Mouse (Mus musculus) frontal cortex, postnatal 25 days (tissue): Measurements from ENCODE around the gene Cdk5rap2.

Experiments used
- DNase-seq, 2 experiments: peaks; one replicate each; pipeline ENCODE4 v3.0.0; 2022; ENCODE audit warnings: low spot score in 2 of 2

Gene Cdk5rap2

DNA sequence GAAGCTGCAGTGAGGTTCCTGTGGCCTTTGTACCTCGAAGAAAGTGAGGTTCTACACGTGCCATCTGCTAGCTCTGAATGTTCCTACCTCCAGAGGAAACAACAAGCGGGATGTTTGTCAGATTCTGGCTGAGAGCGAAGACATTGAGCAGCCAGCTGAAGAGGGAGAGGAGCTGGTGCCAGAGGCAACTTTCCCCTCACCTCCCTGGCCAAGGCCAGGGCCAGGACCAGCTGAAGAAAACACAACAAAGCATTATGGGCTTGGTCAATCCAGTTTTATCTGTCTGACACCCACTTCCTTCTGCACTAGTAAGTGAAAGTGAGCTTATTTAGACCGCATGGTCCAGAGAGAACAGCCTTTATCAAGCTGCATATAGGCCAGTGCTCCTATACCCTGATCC is 147.4 kb downstream of the Cdk5rap2 start:
- DNase-seq: no peak

- no peak for DNase-seq
Measured at GRCm38 (mm10) chr4:70261315-70261714, 148.9 kb downstream of the Cdk5rap2 start.

DNA sequence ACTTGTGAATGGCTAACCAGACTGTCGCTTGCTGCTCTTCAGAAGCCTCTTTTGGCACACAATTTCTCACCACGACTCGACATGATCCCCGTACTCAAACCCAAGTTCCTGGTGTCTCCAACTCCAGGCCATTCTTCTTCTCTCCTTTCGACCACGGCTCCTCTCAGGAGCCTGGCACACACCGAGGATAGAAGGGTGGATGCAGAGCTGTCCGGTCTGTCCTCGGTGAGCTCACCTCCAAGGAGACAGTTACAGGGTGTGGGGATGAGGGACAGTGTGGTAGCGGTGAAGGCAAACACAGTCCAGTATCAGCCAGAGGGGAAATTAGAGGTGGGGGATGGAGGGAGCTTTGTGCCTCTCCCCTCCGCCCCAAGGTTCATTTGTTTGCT is 149.8 kb downstream of the Cdk5rap2 start:
- no peak for DNase-seq

DNA sequence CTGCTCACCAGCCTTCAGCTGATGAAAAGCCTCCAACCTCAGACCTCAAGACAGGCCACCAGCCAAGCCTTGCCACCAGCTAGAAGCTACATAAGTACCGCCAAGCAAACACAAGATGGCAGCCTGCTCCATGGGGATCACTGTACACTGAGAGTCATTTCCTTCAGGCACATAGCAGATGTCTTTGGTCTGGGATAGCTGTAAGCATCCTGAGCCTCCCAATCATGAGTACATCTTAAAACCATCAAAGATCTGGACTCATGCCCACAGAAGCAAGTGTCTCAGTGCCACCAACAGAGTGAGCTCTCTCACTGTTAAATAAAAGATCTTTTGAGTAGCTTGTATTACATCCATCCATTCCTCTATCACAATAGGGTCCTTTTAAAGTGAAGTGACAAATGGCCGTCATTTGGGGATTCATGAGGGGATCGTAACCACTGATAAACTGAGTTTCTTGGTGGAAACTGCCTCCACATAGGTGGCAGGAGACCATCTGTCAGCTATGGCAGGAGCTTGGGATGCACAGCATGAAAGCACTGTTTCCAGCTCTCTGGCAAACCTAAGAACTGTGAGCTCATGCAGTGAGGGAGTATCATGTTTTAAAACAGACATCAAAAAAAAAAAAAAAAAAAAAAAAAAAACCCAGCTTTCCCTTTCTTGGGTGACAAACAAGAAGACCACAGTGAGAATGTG is 150.4 kb downstream of the Cdk5rap2 start:
- DNase-seq: peak in 1 of 2 experiments; percentile 26

- DNase-seq: no peak
Measured at GRCm38 (mm10) chr4:70258826-70259225, 151.4 kb downstream of the Cdk5rap2 start.

GRCm38 (mm10) chr4:70258205-70258604 is 152.0 kb downstream of the Cdk5rap2 start:
- peak in 1 of 2 experiments; percentile 50 for DNase-seq

GRCm38 (mm10) chr4:70251782-70252181 is 158.5 kb downstream of the Cdk5rap2 start:
- no peak for DNase-seq

DNA sequence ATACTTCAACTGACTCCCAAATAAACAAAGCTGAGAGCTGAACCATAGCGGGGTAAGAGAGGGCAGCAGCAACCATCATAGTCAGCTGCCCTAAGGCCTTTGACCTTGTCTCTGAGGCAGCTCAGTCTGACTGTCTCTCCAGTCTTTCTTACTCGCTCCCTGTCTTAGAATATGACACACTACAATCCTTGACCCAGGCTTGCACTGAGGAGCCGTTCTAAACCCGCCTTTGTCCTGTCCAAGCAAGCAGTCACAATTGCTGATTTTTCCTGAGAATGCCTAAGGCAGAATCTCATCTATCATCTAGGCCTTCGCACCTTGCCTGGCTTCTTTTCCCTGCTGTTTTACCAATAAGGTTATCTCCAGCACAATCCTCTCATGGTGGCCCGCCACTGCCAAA is 164.5 kb downstream of the Cdk5rap2 start:
- no peak for DNase-seq

DNA sequence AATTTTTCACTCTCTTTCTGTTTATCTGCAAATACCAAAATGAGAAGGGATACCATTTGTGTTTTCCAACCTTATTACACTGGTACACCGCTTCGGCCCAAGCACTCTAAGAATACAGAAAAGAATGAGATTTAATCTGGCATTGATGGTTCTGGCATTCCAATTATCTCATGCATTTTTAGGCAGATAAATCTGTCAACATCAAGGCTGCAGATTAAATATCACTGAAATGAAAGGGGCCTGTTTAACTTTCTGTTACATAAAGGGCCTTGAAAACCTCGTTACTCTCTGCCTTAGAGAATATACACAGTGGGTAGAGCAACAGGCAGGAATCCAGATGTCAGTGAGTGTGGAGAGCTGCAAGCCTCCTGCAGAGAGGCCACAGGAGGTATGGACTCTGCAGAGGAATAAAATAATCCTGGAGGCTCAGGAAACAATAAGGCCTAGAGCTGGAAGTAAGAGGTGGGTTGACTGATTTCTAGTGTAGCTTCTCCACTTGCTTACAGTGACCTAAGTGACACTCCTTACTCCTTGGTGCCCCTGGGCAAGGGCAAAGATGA is 166.6 kb downstream of the Cdk5rap2 start:
- no peak for DNase-seq

- DNase-seq: no peak
Measured at GRCm38 (mm10) chr4:70239731-70240130, 170.5 kb downstream of the Cdk5rap2 start.

GRCm38 (mm10) chr4:70238862-70239261 is 171.4 kb downstream of the Cdk5rap2 start:
- no peak for DNase-seq

GRCm38 (mm10) chr4:70232383-70232782 is 177.9 kb downstream of the Cdk5rap2 start:
- no peak for DNase-seq

GRCm38 (mm10) chr4:70229874-70230273 is 180.4 kb downstream of the Cdk5rap2 start:
- DNase-seq: no peak

DNA sequence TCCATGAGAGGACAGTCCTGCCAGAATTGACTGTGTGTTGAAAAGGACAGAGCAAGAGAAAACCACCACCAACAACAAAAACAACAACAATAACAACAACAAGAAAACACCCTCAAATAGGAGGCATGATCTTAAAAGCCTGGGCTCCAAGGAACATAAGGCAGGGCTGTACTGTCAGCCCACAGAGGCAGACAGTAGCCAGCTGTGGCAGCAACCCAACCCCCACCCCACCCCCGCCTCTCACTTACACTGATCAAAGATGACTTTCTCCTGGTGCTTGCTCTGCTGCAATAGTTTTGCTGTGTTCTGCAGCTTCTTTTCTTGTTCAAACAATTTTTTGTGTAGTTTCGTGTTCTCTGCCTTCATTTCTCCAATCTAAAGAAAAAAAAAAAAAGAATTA is 181.9 kb downstream of the Cdk5rap2 start:
- DNase-seq: no peak

GRCm38 (mm10) chr4:70227667-70228066 is 182.6 kb downstream of the Cdk5rap2 start:
- no peak for DNase-seq

DNA sequence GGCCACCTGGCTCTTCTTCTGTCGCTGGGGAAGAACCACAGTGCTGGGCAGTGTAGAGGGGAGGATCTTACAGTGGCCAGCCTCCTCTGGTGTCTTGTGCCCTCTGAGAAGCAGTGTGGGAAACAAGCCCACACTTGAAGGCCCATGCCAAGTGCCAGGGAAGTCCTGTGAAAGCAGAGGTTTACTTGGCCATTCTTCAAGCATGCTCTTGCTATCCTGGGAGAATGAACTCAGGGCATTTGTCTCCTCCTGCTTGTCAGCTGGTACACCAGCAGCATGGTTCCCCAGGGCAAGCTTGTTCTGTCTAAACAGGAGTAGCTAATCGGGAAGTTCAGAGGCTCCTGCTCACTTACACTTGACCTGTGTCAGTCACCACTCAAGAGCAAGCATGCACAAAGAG is 185.7 kb downstream of the Cdk5rap2 start:
- DNase-seq: no peak

- DNase-seq: no peak
Measured at GRCm38 (mm10) chr4:70221878-70222277, 188.4 kb downstream of the Cdk5rap2 start.

DNA sequence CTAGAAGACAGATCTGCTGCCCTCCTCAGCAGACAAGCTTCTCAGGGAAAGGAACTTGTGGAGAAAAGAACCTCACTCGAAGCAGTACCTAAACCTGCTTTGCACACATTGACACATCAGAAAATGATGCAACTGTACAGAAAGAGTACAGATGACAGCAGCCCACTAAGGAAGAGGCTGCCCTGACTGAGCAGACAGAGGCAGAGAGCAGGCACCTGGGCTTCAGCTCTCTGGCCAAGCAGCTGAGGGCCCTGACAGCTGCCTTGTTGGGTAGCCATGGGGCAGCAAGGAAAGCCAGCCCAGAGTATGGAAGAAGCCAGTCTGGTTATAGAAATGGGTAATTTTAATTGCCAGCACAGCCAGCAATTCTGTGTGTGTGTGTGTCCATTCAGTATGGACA is 188.9 kb downstream of the Cdk5rap2 start:
- DNase-seq: no peak

GRCm38 (mm10) chr4:70220277-70221180 is 189.7 kb downstream of the Cdk5rap2 start:
- DNase-seq: no peak

GRCm38 (mm10) chr4:70219776-70220175 is 190.5 kb downstream of the Cdk5rap2 start:
- DNase-seq: no peak

GRCm38 (mm10) chr4:70185971-70186370 is 224.3 kb downstream of the Cdk5rap2 start:
- no peak for DNase-seq
